Mouse (Mus musculus) heart, embryonic 14.5 days (tissue): ENCODE results near the gene Iqcc. TPM values are rescaled to one million over a fixed set of nuclear protein-coding genes. Genes with fewer than 3 reads are reported as not detected.

Experiments used
- ATAC-seq: fragments of 200-750 bp; cut with Nextera tagmentation; 2 replicates; pipeline ENCODE4 v1.8.0; 2017; ENCODE audit warnings: low read depth, moderate TSS enrichment; ENCODE audit not compliant: insufficient number of reproducible peaks, insufficient read depth, low FRiP score
- H3K27ac ChIP-seq, 2 experiments: fragments of 200-500 bp in 1 of 2; fragments of 300-500 bp in 1 of 2; sonication (generic) in 1 of 2; replicated peaks in 1 of 2; 2 replicates each; pipeline ENCODE4 v1.5.1; 2012 to 2014; ENCODE audit warnings: low read depth in 2 of 2, low read length in 2 of 2, control low read depth in 1 of 2, mild to moderate bottlenecking in 1 of 2, mixed read lengths in 1 of 2; ENCODE audit not compliant: control insufficient read depth in 1 of 2, insufficient read depth in 1 of 2
- H3K27me3 ChIP-seq: fragments of 300-500 bp; sonication (generic); 2 replicates; pipeline ENCODE4 v1.6.1; 2014; ENCODE audit warnings: mild to moderate bottlenecking, low read length, control low read depth; ENCODE audit not compliant: control insufficient read depth, insufficient read depth
- H3K36me3 ChIP-seq: fragments of 300-500 bp; sonication (generic); 2 replicates; pipeline ENCODE4 v1.6.1; 2014; ENCODE audit warnings: mild to moderate bottlenecking, control low read depth, low read length, mixed read lengths; ENCODE audit not compliant: control insufficient read depth, insufficient read depth
- H3K4me1 ChIP-seq, 2 experiments: fragments of 200-500 bp in 1 of 2; fragments of 300-500 bp in 1 of 2; sonication (generic) in 1 of 2; 2 replicates each; pipeline ENCODE4 v1.6.1; 2012 to 2014; ENCODE audit warnings: low read length in 2 of 2, control low read depth in 1 of 2, mixed read lengths in 1 of 2; ENCODE audit not compliant: control insufficient read depth in 2 of 2, insufficient read depth in 2 of 2
- H3K4me2 ChIP-seq: fragments of 300-500 bp; sonication (generic); 2 replicates; pipeline ENCODE4 v1.6.1; 2014; ENCODE audit warnings: mild to moderate bottlenecking, low read length
- H3K4me3 ChIP-seq, 2 experiments: fragments of 200-500 bp in 1 of 2; fragments of 300-500 bp in 1 of 2; sonication (generic) in 1 of 2; 2 replicates each; pipeline ENCODE4 v1.5.1; 2012 to 2014; ENCODE audit warnings: low read length in 2 of 2, mild to moderate bottlenecking in 2 of 2, control low read depth in 1 of 2, low read depth in 1 of 2, moderate library complexity in 1 of 2; ENCODE audit not compliant: control insufficient read depth in 1 of 2, insufficient read depth in 1 of 2
- H3K9ac ChIP-seq: fragments of 300-500 bp; sonication (generic); 2 replicates; pipeline ENCODE4 v1.6.1; 2014; ENCODE audit warnings: mild to moderate bottlenecking, low read length
- H3K9me3 ChIP-seq: fragments of 300-500 bp; sonication (generic); 2 replicates; pipeline ENCODE4 v1.6.1; 2016; ENCODE audit warnings: low read length, control low read depth; ENCODE audit not compliant: control insufficient read depth
- WGBS: fragments of 180-500 bp; shearing (Covaris S2); extraction: QIAGEN DNeasy Blood & Tissue Kit; methylation state at CpG from one replicate; pipeline ENCODE4 v1.1.7; 2014; 5-methylcytosine and 5-hydroxymethylcytosine counted together
- polyA plus RNA-seq: library from polyadenylated mRNA; unstranded; fragments of >200 nt; fragmentation: Nextera tagmentation; extraction: Ambion mirVana; gene quantifications from 2 replicates; pipeline ENCODE4 v1.2.1, GENCODE M21; 2014

Iqcc gene
- polyA plus RNA-seq, 1 experiment from 2014 or later: 25.1 TPM

DNA sequence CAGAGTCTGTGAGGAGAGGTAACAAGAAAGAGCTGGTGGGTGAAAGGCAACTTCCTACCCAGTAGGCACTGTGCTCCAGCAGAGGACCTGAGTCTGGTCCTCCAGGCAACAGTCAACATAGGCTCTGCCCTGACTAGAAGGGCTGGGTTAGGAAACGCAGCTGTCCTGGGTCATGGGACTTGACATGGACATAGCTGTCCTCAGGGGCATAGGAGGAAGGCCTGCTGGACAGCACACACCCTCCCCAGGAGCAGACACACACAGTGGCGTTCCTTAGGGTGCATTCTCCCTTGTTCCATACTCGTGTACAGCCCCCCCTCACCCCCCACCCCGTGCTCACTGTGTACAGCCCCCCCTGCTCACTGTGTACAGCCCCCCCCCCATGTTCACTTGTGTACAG is 8.4 kb downstream of the Iqcc start:
- no peak overlapping the region for H3K4me3 ChIP-seq
- H3K9me3 ChIP-seq: no peaks in the 10 kb centered on the region
- 0 out of 2 replicates have a peak, but pooled peaks have one; percentile 8 for ATAC-seq
- peaks cover 7 to 13% of the 10 kb centered on the region in 2 experiments; a peak in 3 of 4 replicates for H3K4me1 ChIP-seq
- no peak overlapping the region for H3K27ac ChIP-seq
- no peak overlapping the region for H3K9ac ChIP-seq
- H3K36me3 ChIP-seq: peaks cover 32% of the 10 kb centered on the region
- no peaks in the 10 kb centered on the region for H3K27me3 ChIP-seq
- 69% methylated on average over 4 of the region's 4 CpGs for WGBS
- H3K4me2 ChIP-seq: no peak overlapping the region

- no peak for ATAC-seq
- Histone ChIP-seq H3K9ac (no peak overlapping the region), H3K4me2 (no peak overlapping the region), H3K27ac (no peak overlapping the region), H3K27me3 (no peaks in the 10 kb centered on the region), H3K4me1 (peaks cover 7 to 13% of the 10 kb centered on the region in 2 experiments; a peak in 3 of 4 replicates), H3K4me3 (no peak overlapping the region), H3K36me3 (peaks cover 35% of the 10 kb centered on the region), H3K9me3 (no peaks in the 10 kb centered on the region)
- WGBS: 74% methylated on average over 4 of the region's 4 CpGs
Measured at GRCm38 (mm10) chr4:129610026-129610425, 8.9 kb downstream of the Iqcc start.

DNA sequence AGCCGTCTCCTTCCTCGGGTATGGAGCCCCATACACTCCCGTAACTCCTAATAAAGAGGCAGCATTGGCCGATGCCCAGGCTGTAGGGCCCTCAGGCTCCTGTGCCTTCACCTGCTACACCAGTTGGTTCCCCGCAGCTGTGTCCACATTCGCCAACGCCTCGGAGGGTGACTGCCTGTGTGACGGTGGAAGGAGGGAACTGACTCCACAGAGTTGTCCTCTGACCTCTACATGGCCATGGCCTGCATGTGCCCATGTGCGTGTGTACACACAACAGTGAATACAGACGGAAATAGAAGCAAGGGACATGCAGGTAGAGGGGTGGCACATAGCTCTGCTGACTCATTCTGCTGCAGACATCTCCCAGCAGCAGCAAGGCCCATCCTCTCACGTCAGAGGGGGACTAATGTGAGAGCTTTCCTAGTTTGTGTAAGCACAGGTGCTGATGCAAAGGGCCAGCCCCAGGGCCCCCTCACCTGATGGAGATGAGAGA is 9.7 kb downstream of the Iqcc start:
- ATAC-seq: no peak
- H3K4me2 ChIP-seq: no peak overlapping the region
- no peak overlapping the region for H3K27ac ChIP-seq
- H3K4me1 ChIP-seq: peaks cover 5 to 8% of the 10 kb centered on the region in 2 experiments; a peak in 3 of 4 replicates
- H3K4me3 ChIP-seq: no peak overlapping the region
- WGBS: 78% methylated on average over 12 of the region's 12 CpGs
- H3K9ac ChIP-seq: no peak overlapping the region
- H3K27me3 ChIP-seq: no peaks in the 10 kb centered on the region
- peaks cover 43% of the 10 kb centered on the region for H3K36me3 ChIP-seq
- H3K9me3 ChIP-seq: no peaks in the 10 kb centered on the region

DNA sequence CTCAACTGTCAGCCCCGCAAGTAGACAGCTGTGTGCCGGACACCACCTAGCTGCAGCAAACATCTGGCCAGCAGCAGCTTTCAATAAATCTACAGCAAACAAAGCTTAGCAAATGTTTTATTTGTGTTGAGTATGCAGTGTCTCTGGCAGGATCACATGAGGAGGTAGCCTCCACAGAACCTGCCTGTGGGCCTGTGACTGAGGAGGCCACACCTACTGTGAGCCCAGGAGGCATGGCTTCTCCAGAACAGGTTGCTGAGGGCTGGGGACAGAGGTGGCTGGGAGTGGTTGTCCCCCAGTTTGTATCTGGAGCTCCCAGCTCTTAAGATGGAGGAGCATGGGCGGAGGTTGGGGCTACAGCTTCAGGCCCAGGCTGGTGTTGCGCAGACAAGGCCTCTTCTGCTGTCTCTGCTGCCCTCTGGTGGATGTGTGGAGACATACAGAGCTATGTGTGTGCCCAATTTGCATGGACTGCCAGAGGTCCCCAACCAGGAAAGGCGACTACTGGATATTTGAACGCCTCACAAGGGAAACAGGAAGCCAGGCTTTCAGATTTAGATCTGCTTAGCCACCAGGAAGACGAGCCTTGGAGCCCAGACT is 10.4 kb downstream of the Iqcc start:
- Histone ChIP-seq H3K27ac (no peak overlapping the region), H3K36me3 (peaks cover 50% of the 10 kb centered on the region)

GRCm38 (mm10) chr4:129600233-129601158 is 18.4 kb downstream of the Iqcc start, which contains the start of the genes Eif3i and Tmem234:
TSS of gene Eif3i (minus strand) at chr4:129600648.
TSS of gene Tmem234 (plus strand) at chr4:129600668.
- Histone ChIP-seq H3K4me1 (peaks cover 4 to 20% of the 10 kb centered on the region in 2 experiments), H3K4me2 (peak within 1 kb of the TSS; percentile 79), H3K27ac (peak within 1 kb of the TSS; percentile 65 to 76), H3K4me3 (peak within 1 kb of the TSS; percentile 90 to 96), H3K9me3 (no peaks in the 10 kb centered on the region), H3K36me3 (peaks cover 66% of the 10 kb centered on the region), H3K9ac (peak within 1 kb of the TSS; percentile 95), H3K27me3 (no peaks in the 10 kb centered on the region)
- WGBS: under 1% methylated on average over 72 of the region's 74 CpGs
- ATAC-seq: peak; percentile 76

More for the DNA sequence above, 10.4 kb downstream of the Iqcc start:
- no peaks in the 10 kb centered on the region for H3K9me3 ChIP-seq
- ATAC-seq: peak; percentile 31; the same call in 1 of the 2 replicates
- WGBS: 35% methylated on average over 7 of the region's 7 CpGs
- no peaks in the 10 kb centered on the region for H3K27me3 ChIP-seq
- H3K4me1 ChIP-seq: peaks cover 2% of the 10 kb centered on the region in 2 experiments; a peak in 1 of 4 replicates
- H3K9ac ChIP-seq: no peak overlapping the region
- H3K4me3 ChIP-seq: no peak overlapping the region
- no peak overlapping the region for H3K4me2 ChIP-seq

DNA sequence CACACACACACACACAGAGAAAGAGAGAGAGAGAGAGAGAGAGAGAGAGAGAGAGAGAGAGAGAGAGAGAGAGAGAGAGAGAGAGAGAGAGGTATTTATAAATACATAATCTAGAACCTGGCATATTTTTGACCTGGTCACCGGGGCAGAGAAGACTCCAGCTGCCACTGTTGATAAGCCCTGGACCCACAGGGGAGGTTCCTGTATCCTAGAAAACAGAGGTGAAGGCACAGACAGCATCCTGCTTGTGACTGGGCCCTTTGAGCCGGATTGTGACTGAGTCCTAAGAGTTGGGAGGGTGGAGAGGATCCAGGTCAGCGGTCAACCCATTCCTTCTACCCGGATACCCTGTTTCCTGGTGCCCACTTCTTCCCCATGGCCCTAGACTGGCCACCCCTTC is 30.0 kb downstream of the Iqcc start:
- ATAC-seq: no peak
- H3K27ac ChIP-seq: no peak overlapping the region
- 57% methylated on average over 4 of the region's 4 CpGs for WGBS
- peaks cover 34% of the 10 kb centered on the region for H3K36me3 ChIP-seq
- H3K4me3 ChIP-seq: no peak overlapping the region
- no peak overlapping the region for H3K4me2 ChIP-seq
- no peaks in the 10 kb centered on the region for H3K27me3 ChIP-seq
- no peak overlapping the region for H3K9ac ChIP-seq
- H3K9me3 ChIP-seq: no peaks in the 10 kb centered on the region
- peaks cover 3 to 8% of the 10 kb centered on the region in 2 experiments for H3K4me1 ChIP-seq

GRCm38 (mm10) chr4:129586943-129587342 is 32.0 kb downstream of the Iqcc start:
- Histone ChIP-seq H3K27me3 (no peaks in the 10 kb centered on the region), H3K4me2 (no peak overlapping the region), H3K9me3 (no peaks in the 10 kb centered on the region), H3K4me3 (no peak overlapping the region), H3K36me3 (peaks cover 16% of the 10 kb centered on the region), H3K9ac (no peak overlapping the region), H3K27ac (no peak overlapping the region), H3K4me1 (peaks cover 3 to 8% of the 10 kb centered on the region in 2 experiments)
- WGBS: 58% methylated on average over 1 of the region's 1 CpGs
- no peak for ATAC-seq
